Mouse (Mus musculus): ENCODE data around the gene Pcdh9. TPM values are rescaled to one million over a fixed set of nuclear protein-coding genes. Genes with fewer than 3 reads are reported as not detected.

The Pcdh9 gene
- total and polyA plus RNA-seq, 3 experiments = 0.22 TPM; not detected in 2

GRCm38 (mm10) chr14:93708651-93709050 lies 181.8 kb downstream of the Pcdh9 start:
- no peak for ATAC-seq (ENCODE audit: extremely low read depth, insufficient number of reproducible peaks, low FRiP score, poor library complexity, severe bottlenecking)
- no peak overlapping the region for H3K4me3 ChIP-seq (ENCODE audit: low read depth, low read length)
- peaks cover 10% of the 10 kb centered on the region for H3K9me3 ChIP-seq (replicated peaks)
- TF ChIP-seq TAL1 (conservative IDR thresholded peaks at IDR 0.05; ENCODE audit: low read depth, low read length) (no peak), POLR2AphosphoS5 (IDR thresholded peaks at IDR 0.05; ENCODE audit: insufficient replicate concordance, low read depth, low read length) (no peak), CTCF (IDR thresholded peaks at IDR 0.05; ENCODE audit: low read depth, low read length) (no peak), GATA1 (IDR thresholded peaks at IDR 0.05; ENCODE audit: borderline replicate concordance, low read length) (no peak), GATA2 (IDR thresholded peaks at IDR 0.05; ENCODE audit: borderline replicate concordance, low read depth, low read length) (no peak)
- H3K36me3 ChIP-seq (replicated peaks) = no peaks in the 10 kb centered on the region
- DNase-seq (ENCODE audit: low spot score) = no peak
- H3K27me3 ChIP-seq (ENCODE audit: insufficient read depth, low read length) = no peaks in the 10 kb centered on the region
- H3K4me1 ChIP-seq (ENCODE audit: insufficient read depth, low read depth, low read length) = no peaks in the 10 kb centered on the region

GRCm38 (mm10) chr14:93701385-93702101 lies 188.9 kb downstream of the Pcdh9 start:
- no peaks in the 10 kb centered on the region for H3K27me3 ChIP-seq (ENCODE audit: insufficient read depth, low read length)
- H3K9me3 ChIP-seq (replicated peaks) = peaks cover 4% of the 10 kb centered on the region; the same call in 1 of the 2 replicates
- TF ChIP-seq POLR2AphosphoS5 (IDR thresholded peaks at IDR 0.05; ENCODE audit: insufficient replicate concordance, low read depth, low read length) (no peak), GATA1 (IDR thresholded peaks at IDR 0.05; ENCODE audit: borderline replicate concordance, low read length) (no peak), GATA2 (IDR thresholded peaks at IDR 0.05; ENCODE audit: borderline replicate concordance, low read depth, low read length) (no peak), TAL1 (conservative IDR thresholded peaks at IDR 0.05; ENCODE audit: low read depth, low read length) (no peak)
- H3K36me3 ChIP-seq (replicated peaks) = no peaks in the 10 kb centered on the region
- ATAC-seq (ENCODE audit: extremely low read depth, insufficient number of reproducible peaks, low FRiP score, poor library complexity, severe bottlenecking) (no peak), DNase-seq (ENCODE audit: low spot score) (no peak)
- no peaks in the 10 kb centered on the region for H3K4me1 ChIP-seq (ENCODE audit: insufficient read depth, low read depth, low read length)
- no peak overlapping the region for H3K4me3 ChIP-seq (ENCODE audit: low read depth, low read length)

DNA sequence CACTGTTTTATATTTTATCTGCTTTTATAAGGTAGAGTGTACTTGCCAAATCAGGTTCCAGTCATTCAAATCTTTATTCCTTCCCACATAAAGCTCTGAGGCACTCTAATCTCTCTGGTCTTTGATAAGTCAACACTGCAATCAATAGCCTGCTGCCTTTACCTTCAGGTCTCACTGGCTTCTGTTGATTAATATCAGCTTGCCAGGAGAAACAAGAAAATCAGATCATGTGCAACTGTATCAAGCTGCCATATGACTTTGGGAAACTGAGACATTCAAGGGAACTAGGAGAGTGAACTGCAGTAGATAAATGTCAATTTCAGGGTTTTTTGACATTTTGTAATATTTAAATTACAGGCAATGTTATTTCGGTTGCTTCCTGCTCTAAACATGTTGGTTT lies 189.6 kb downstream of the Pcdh9 start:
- Histone ChIP-seq H3K9me3 (replicated peaks) (peaks cover 8% of the 10 kb centered on the region; the same call in 1 of the 2 replicates), H3K4me3 (ENCODE audit: low read depth, low read length) (no peak overlapping the region), H3K4me1 (ENCODE audit: insufficient read depth, low read depth, low read length) (no peaks in the 10 kb centered on the region), H3K36me3 (replicated peaks) (no peaks in the 10 kb centered on the region), H3K27me3 (ENCODE audit: insufficient read depth, low read length) (no peaks in the 10 kb centered on the region)
- no peak for DNase-seq (ENCODE audit: low spot score)
- no peak for TF ChIP-seq GATA1 (IDR thresholded peaks at IDR 0.05; ENCODE audit: borderline replicate concordance, low read length)
- TF ChIP-seq POLR2AphosphoS5 (IDR thresholded peaks at IDR 0.05; ENCODE audit: insufficient replicate concordance, low read depth, low read length) = no peak
- no peak for TF ChIP-seq TAL1 (conservative IDR thresholded peaks at IDR 0.05; ENCODE audit: low read depth, low read length)
- no peak for TF ChIP-seq CTCF (IDR thresholded peaks at IDR 0.05; ENCODE audit: low read depth, low read length)
- no peak for TF ChIP-seq GATA2 (IDR thresholded peaks at IDR 0.05; ENCODE audit: borderline replicate concordance, low read depth, low read length)
- no peak for ATAC-seq (ENCODE audit: extremely low read depth, insufficient number of reproducible peaks, low FRiP score, poor library complexity, severe bottlenecking)

GRCm38 (mm10) chr14:93684641-93685040 lies 205.8 kb downstream of the Pcdh9 start:
- no peaks in the 10 kb centered on the region for H3K27me3 ChIP-seq (ENCODE audit: insufficient read depth, low read length)
- no peak overlapping the region for H3K4me3 ChIP-seq (ENCODE audit: low read depth, low read length)
- ATAC-seq (ENCODE audit: extremely low read depth, insufficient number of reproducible peaks, low FRiP score, poor library complexity, severe bottlenecking) = no peak
- TF ChIP-seq GATA1 (IDR thresholded peaks at IDR 0.05; ENCODE audit: borderline replicate concordance, low read length) (no peak), GATA2 (IDR thresholded peaks at IDR 0.05; ENCODE audit: borderline replicate concordance, low read depth, low read length) (no peak), POLR2AphosphoS5 (IDR thresholded peaks at IDR 0.05; ENCODE audit: insufficient replicate concordance, low read depth, low read length) (no peak)
- no peak for DNase-seq (ENCODE audit: low spot score)
- H3K4me1 ChIP-seq (ENCODE audit: insufficient read depth, low read depth, low read length) = no peaks in the 10 kb centered on the region
- 0 out of 2 replicates have a peak, but pooled peaks cover 5% of the 10 kb centered on the region for H3K9me3 ChIP-seq (replicated peaks)
- H3K36me3 ChIP-seq (replicated peaks) = no peaks in the 10 kb centered on the region

- ATAC-seq (ENCODE audit: extremely low read depth, insufficient number of reproducible peaks, low FRiP score, poor library complexity, severe bottlenecking) = no peak
- TF ChIP-seq GATA2 (IDR thresholded peaks at IDR 0.05; ENCODE audit: borderline replicate concordance, low read depth, low read length) (no peak), POLR2AphosphoS5 (IDR thresholded peaks at IDR 0.05; ENCODE audit: insufficient replicate concordance, low read depth, low read length) (no peak), GATA1 (IDR thresholded peaks at IDR 0.05; ENCODE audit: borderline replicate concordance, low read length) (no peak), TAL1 (conservative IDR thresholded peaks at IDR 0.05; ENCODE audit: low read depth, low read length) (no peak), CTCF (IDR thresholded peaks at IDR 0.05; ENCODE audit: low read depth, low read length) (no peak)
- no peaks in the 10 kb centered on the region for H3K4me1 ChIP-seq (ENCODE audit: insufficient read depth, low read depth, low read length)
- no peak overlapping the region for H3K4me3 ChIP-seq (ENCODE audit: low read depth, low read length)
- H3K36me3 ChIP-seq (replicated peaks) = no peaks in the 10 kb centered on the region
- 0 out of 2 replicates have a peak, but pooled peaks cover 2% of the 10 kb centered on the region for H3K9me3 ChIP-seq (replicated peaks)
- no peak for DNase-seq (ENCODE audit: low spot score)
- H3K27me3 ChIP-seq (ENCODE audit: insufficient read depth, low read length) = no peaks in the 10 kb centered on the region
Measured at GRCm38 (mm10) chr14:93675273-93676068, 215.0 kb downstream of the Pcdh9 start.

Data from G1E (cell line).